Mouse (Mus musculus) erythroblast, embryonic 14.5 days (primary cell): ENCODE data around the gene Mettl7a3.
"Not testable (repeated sequence)": the region's sequence is repeated elsewhere in the genome, so short reads cannot be mapped to it uniquely, and the experiment has no call there.

ENCODE experiments used
- GATA1 ChIP-seq: IDR thresholded peaks from 2 replicates; pipeline ENCODE4 v1.6.1; 2012; ENCODE audit warnings: low read length, inconsistent platforms, mixed read lengths
- TAL1 ChIP-seq: IDR thresholded peaks from 3 replicates; pipeline ENCODE4 v1.6.1; 2012; ENCODE audit warnings: low read length, inconsistent platforms, mixed read lengths

GRCm38 (mm10) chr15:100318014-100318671 lies 16.6 kb upstream of the Mettl7a3 start:
- not testable (repeated sequence) for TF ChIP-seq TAL1, GATA1
